Mouse (Mus musculus): Measurements from ENCODE around the gene Eps8. TPM values are rescaled to one million over a fixed set of nuclear protein-coding genes. Genes with fewer than 3 reads are reported as not detected.
A peak's percentile ranks its signal among the peaks of the same experiment; 100 is the strongest.

Eps8 gene
- polyA plus RNA-seq (2012; rRNA removed), result 5.1 and 5.6 TPM in 2 replicates

- H3K4me3 ChIP-seq (ENCODE audit: extremely low read depth, insufficient read depth, insufficient read length), result no peak within 1 kb of the TSS
- no peaks in the 10 kb centered on the region for H3K36me3 ChIP-seq (ENCODE audit: control insufficient read depth, insufficient read depth, low read length)
- no peaks in the 10 kb centered on the region for H3K4me1 ChIP-seq (ENCODE audit: control insufficient read depth, insufficient read depth, insufficient read length)
- no peaks in the 10 kb centered on the region for H3K27me3 ChIP-seq (ENCODE audit: control insufficient read depth, insufficient read depth, low read length)
- TF ChIP-seq POLR2A (IDR thresholded peaks at IDR 0.05; ENCODE audit: low read depth, low read length), result no peak
- TF ChIP-seq CTCF (IDR thresholded peaks at IDR 0.05; ENCODE audit: extremely low read depth, insufficient read depth, insufficient read length, insufficient replicate concordance), result no peak
- WGBS, result 85% methylated on average over 2 of the region's 2 CpGs
- DNase-seq (ENCODE audit: low read depth in 1 of 2, low spot score in 2 of 2), result no peak
- no peak within 1 kb of the TSS for H3K27ac ChIP-seq (ENCODE audit: insufficient read depth, low read length)
Observed at GRCm38 (mm10) chr6:137654776-137655175, at the start of gene Eps8. Gene Eps8 (minus strand): TSS chr6:137654876.

- WGBS, result 90% methylated on average over 7 of the region's 7 CpGs
- Histone ChIP-seq H3K4me1 (ENCODE audit: control insufficient read depth, insufficient read depth, insufficient read length) (no peaks in the 10 kb centered on the region), H3K27me3 (ENCODE audit: control insufficient read depth, insufficient read depth, low read length) (no peaks in the 10 kb centered on the region), H3K36me3 (ENCODE audit: control insufficient read depth, insufficient read depth, low read length) (no peaks in the 10 kb centered on the region), H3K27ac (ENCODE audit: insufficient read depth, low read length) (no peak overlapping the region), H3K4me3 (ENCODE audit: extremely low read depth, insufficient read depth, insufficient read length) (no peak overlapping the region)
- TF ChIP-seq POLR2A (IDR thresholded peaks at IDR 0.05; ENCODE audit: low read depth, low read length) (no peak), CTCF (IDR thresholded peaks at IDR 0.05; ENCODE audit: extremely low read depth, insufficient read depth, insufficient read length, insufficient replicate concordance) (no peak)
- DNase-seq (ENCODE audit: low read depth in 1 of 2, low spot score in 2 of 2), result no peak
Observed at GRCm38 (mm10) chr6:137703431-137703830, 48.8 kb upstream of the Eps8 start.

- Histone ChIP-seq H3K27ac (ENCODE audit: insufficient read depth, low read length) (no peak overlapping the region), H3K4me1 (ENCODE audit: control insufficient read depth, insufficient read depth, insufficient read length) (no peaks in the 10 kb centered on the region), H3K4me3 (ENCODE audit: extremely low read depth, insufficient read depth, insufficient read length) (no peak overlapping the region), H3K27me3 (ENCODE audit: control insufficient read depth, insufficient read depth, low read length) (no peaks in the 10 kb centered on the region), H3K36me3 (ENCODE audit: control insufficient read depth, insufficient read depth, low read length) (no peaks in the 10 kb centered on the region)
- WGBS, result 81% methylated on average over 4 of the region's 4 CpGs
- no peak for DNase-seq (ENCODE audit: low read depth in 1 of 2, low spot score in 2 of 2)
- TF ChIP-seq POLR2A (IDR thresholded peaks at IDR 0.05; ENCODE audit: low read depth, low read length), result no peak
- no peak for TF ChIP-seq CTCF (IDR thresholded peaks at IDR 0.05; ENCODE audit: extremely low read depth, insufficient read depth, insufficient read length, insufficient replicate concordance)
Observed at GRCm38 (mm10) chr6:137702918-137703317, 48.2 kb upstream of the Eps8 start.

DNA sequence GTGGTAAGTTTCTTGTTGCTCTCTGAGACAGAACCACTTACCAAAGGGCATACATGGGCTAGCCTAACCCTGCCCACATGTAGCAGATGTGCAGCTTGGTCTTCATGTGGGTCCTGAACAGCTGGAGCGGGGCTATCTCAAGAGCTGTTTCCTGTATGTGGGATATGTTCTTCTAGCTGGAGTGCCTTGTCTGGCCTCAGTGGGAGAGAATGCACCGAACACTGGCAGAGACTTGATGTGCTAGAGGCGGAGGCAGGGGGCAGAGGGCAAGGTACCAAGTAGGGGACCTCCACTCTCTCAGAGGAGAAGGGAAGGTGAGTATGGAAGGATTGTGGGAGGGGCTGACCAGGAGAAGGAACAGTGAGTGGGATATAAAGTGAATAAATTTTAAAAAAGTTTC is 47.5 kb upstream of the Eps8 start:
- Histone ChIP-seq H3K4me3 (ENCODE audit: extremely low read depth, insufficient read depth, insufficient read length) (no peak overlapping the region), H3K36me3 (ENCODE audit: control insufficient read depth, insufficient read depth, low read length) (no peaks in the 10 kb centered on the region), H3K27me3 (ENCODE audit: control insufficient read depth, insufficient read depth, low read length) (no peaks in the 10 kb centered on the region), H3K27ac (ENCODE audit: insufficient read depth, low read length) (no peak overlapping the region), H3K4me1 (ENCODE audit: control insufficient read depth, insufficient read depth, insufficient read length) (no peaks in the 10 kb centered on the region)
- TF ChIP-seq POLR2A (IDR thresholded peaks at IDR 0.05; ENCODE audit: low read depth, low read length), result no peak
- no peak for DNase-seq (ENCODE audit: low read depth in 1 of 2, low spot score in 2 of 2)
- WGBS, result 77% methylated on average over 3 of the region's 3 CpGs

DNA sequence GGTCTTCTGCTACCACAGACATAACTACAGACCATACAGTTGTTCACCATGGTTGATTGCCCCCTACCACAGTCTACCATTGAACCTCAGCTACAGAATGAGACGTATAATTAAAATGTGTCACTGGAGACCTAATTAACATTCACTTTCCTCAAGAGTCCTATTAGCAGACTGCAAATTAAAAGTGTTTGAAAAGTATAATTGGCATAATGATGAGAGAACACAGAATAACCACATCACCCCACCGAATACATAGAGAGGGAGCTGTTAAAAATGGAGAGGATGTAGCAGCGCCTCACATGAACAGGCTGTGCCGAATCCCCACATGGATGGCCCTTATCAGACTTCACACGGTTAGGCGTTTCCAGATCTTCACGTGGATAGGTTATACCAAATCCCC is 44.8 kb upstream of the Eps8 start:
- DNase-seq (ENCODE audit: low read depth in 1 of 2, low spot score in 2 of 2), result no peak
- H3K4me1 ChIP-seq (ENCODE audit: control insufficient read depth, insufficient read depth, insufficient read length), result no peaks in the 10 kb centered on the region
- no peaks in the 10 kb centered on the region for H3K36me3 ChIP-seq (ENCODE audit: control insufficient read depth, insufficient read depth, low read length)
- WGBS, result 87% methylated on average over 7 of the region's 7 CpGs
- no peaks in the 10 kb centered on the region for H3K27me3 ChIP-seq (ENCODE audit: control insufficient read depth, insufficient read depth, low read length)
- H3K4me3 ChIP-seq (ENCODE audit: extremely low read depth, insufficient read depth, insufficient read length), result no peak overlapping the region
- TF ChIP-seq CTCF (IDR thresholded peaks at IDR 0.05; ENCODE audit: extremely low read depth, insufficient read depth, insufficient read length, insufficient replicate concordance) (no peak), POLR2A (IDR thresholded peaks at IDR 0.05; ENCODE audit: low read depth, low read length) (no peak)
- no peak overlapping the region for H3K27ac ChIP-seq (ENCODE audit: insufficient read depth, low read length)

DNA sequence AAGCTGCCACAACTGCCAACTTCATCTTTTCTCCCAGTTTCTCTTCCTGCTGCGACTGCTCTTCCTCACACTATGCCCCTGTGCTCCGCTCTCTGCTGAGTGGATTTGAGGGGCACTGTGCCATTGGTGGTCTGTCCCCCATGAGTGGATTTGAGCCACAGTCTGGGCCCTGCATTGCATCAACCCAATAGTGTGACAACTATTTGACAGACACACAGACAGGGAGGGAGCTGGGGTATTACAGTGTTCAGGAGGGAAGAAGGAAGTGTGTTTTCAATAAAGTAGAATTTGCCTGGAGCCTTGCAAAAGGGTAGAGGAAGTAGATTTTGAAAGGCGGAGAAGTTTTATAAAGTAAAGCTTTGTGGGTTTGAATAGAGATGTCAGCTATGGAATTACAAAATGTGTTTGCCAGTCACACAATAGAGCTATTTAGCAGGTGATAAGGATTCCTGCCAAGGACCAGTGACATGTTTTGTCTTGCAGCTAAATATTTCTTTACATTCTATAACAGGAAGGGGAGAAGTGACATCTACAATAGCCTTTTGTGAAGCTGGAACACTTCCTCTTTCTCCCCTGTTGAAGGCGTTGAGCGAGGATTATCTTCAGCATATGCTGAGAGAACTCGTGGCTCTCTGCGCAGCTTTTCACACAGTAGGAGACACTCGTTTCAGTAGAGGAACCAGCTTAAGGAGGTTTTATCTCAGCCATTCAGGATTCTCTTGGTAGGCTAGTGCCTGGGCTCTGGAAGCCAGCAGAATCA is 41.9 kb upstream of the Eps8 start:
- H3K27ac ChIP-seq (ENCODE audit: insufficient read depth, low read length), result peak overlapping the region; percentile 71
- WGBS, result 29% methylated on average over 8 of the region's 8 CpGs
- H3K36me3 ChIP-seq (ENCODE audit: control insufficient read depth, insufficient read depth, low read length), result no peaks in the 10 kb centered on the region
- DNase-seq (ENCODE audit: low read depth in 1 of 2, low spot score in 2 of 2), result peak in 1 of 2 experiments; percentile 4
- no peaks in the 10 kb centered on the region for H3K27me3 ChIP-seq (ENCODE audit: control insufficient read depth, insufficient read depth, low read length)
- TF ChIP-seq CTCF (IDR thresholded peaks at IDR 0.05; ENCODE audit: extremely low read depth, insufficient read depth, insufficient read length, insufficient replicate concordance) (no peak), POLR2A (IDR thresholded peaks at IDR 0.05; ENCODE audit: low read depth, low read length) (no peak)
- H3K4me1 ChIP-seq (ENCODE audit: control insufficient read depth, insufficient read depth, insufficient read length), result no peaks in the 10 kb centered on the region
- H3K4me3 ChIP-seq (ENCODE audit: extremely low read depth, insufficient read depth, insufficient read length), result no peak overlapping the region

- H3K27me3 ChIP-seq (ENCODE audit: control insufficient read depth, insufficient read depth, low read length), result no peaks in the 10 kb centered on the region
- WGBS, result 89% methylated on average over 8 of the region's 8 CpGs
Observed at GRCm38 (mm10) chr6:137695046-137695445, 40.4 kb upstream of the Eps8 start.

More at GRCm38 (mm10) chr6:137695046-137695445, 40.4 kb upstream of the Eps8 start:
- no peak overlapping the region for H3K27ac ChIP-seq (ENCODE audit: insufficient read depth, low read length)
- H3K36me3 ChIP-seq (ENCODE audit: control insufficient read depth, insufficient read depth, low read length), result no peaks in the 10 kb centered on the region
- H3K4me1 ChIP-seq (ENCODE audit: control insufficient read depth, insufficient read depth, insufficient read length), result no peaks in the 10 kb centered on the region
- no peak for DNase-seq (ENCODE audit: low read depth in 1 of 2, low spot score in 2 of 2)
- TF ChIP-seq CTCF (IDR thresholded peaks at IDR 0.05; ENCODE audit: extremely low read depth, insufficient read depth, insufficient read length, insufficient replicate concordance) (no peak), POLR2A (IDR thresholded peaks at IDR 0.05; ENCODE audit: low read depth, low read length) (no peak)
- H3K4me3 ChIP-seq (ENCODE audit: extremely low read depth, insufficient read depth, insufficient read length), result no peak overlapping the region
